Mouse (Mus musculus): ENCODE results near the gene Dnah7c. TPM values are rescaled to one million over a fixed set of nuclear protein-coding genes. Genes with fewer than 3 reads are reported as not detected.

Dnah7c gene
- total RNA-seq, 2 experiments from 2014 or later = not detected

DNA sequence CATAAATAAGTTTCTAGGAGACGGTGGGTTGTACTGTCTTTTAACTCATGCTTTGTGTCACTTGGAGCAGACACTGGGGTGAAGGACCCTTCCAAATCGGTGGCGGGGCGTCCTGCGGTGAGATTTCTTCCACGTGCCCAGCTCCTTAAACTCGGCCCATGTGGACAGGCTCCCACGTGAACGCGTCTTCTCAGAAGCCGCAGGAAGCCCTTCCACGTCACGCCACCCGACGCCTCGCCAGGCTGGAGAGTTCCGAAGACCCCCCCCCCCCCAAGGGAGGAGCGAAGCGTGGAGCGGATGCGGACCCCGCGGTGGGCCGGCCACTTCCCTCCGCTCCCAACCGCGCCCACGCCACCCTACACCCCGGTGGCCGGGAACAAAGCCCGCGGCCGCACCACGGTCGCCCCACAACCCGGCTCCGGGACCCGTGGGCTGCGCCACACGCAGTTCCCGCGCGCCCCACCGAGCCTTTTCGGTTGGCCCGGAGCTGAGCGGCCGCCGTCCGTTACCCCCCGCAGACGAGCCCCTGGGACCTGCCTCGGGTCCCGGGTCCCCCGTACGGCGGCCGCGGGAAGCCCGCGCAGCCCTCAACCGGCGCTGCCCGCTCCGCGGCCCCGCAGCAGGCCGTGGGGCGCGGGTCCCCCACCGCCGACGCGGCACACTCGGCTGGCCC, 427.3 kb downstream of the Dnah7c start:
- intact Hi-C loops (cut with DNase I) = no loop called here
- DNase-seq = peak in 1 of 2 experiments; percentile 47

- intact Hi-C loops (cut with DNase I) = no loop called here
These were observed 428.1 kb downstream of the Dnah7c start for GRCm38 (mm10) chr1:46853317-46854035.

GRCm38 (mm10) chr1:46854036-46854900, 428.9 kb downstream of the Dnah7c start:
- DNase-seq = no peak
- intact Hi-C loops (cut with DNase I) = no loop called here

More at GRCm38 (mm10) chr1:46853317-46854035, 428.1 kb downstream of the Dnah7c start:
- peak; percentile 92 to 98 for DNase-seq

DNA sequence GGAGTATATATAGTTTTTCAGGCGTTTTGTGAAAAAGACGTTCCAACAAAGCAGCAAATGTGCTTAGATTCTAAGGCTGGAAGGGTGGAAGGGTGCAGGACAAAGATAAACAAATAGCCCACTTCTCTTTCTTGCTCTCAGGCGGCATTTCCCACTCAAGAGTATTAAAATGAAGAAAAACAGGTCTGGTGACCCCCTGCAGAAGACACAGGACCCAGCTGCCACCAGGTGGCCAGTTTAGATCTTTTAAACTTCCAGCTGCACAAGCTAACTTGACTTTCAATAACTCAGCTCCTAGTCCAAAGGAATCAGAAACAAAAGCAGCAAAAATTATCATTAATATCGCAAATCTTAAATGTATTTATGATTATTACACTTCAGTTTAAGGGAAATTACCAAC, 431.1 kb downstream of the Dnah7c start:
- no peak for DNase-seq
- intact Hi-C loops (cut with DNase I) = no loop called here

Data from gastrocnemius, postnatal 36 days (tissue).